Mouse (Mus musculus) E14TG2a.4 (cell line): ENCODE measurements around the gene Mmp23.
"Not testable (repeated sequence)": the region's sequence is repeated elsewhere in the genome, so short reads cannot be mapped to it uniquely, and the experiment has no call there.

Experiments used
- H3K27me3 ChIP-seq: 2 replicates; pipeline ENCODE4 v1.6.1; 2014; ENCODE audit warnings: low read length, control low read depth; ENCODE audit not compliant: insufficient read depth
- H3K36me3 ChIP-seq: 2 replicates; pipeline ENCODE4 v1.6.1; 2014; ENCODE audit warnings: low read length, control low read depth; ENCODE audit not compliant: insufficient read depth
- H3K4me1 ChIP-seq: replicated peaks from 2 replicates; pipeline ENCODE4 v1.6.1; 2014; ENCODE audit warnings: low read depth, low read length, control low read depth
- H3K4me3 ChIP-seq: replicated peaks from 2 replicates; pipeline ENCODE4 v1.5.1; 2014; ENCODE audit warnings: mild to moderate bottlenecking, low read length
- H3K9me3 ChIP-seq: 2 replicates; pipeline ENCODE4 v1.6.1; 2014; ENCODE audit warnings: low read length, control low read depth
- CTCF ChIP-seq: conservative IDR thresholded peaks from 2 replicates; pipeline ENCODE4 v1.5.1; 2014; ENCODE audit warnings: low read length
- NANOG ChIP-seq: IDR thresholded peaks from 2 replicates; pipeline ENCODE4 v1.6.1; 2014; ENCODE audit warnings: borderline replicate concordance, low read length, mixed read lengths
- POU5F1 ChIP-seq: IDR thresholded peaks from 2 replicates; pipeline ENCODE4 v1.6.1; 2014; ENCODE audit warnings: low read length, borderline replicate concordance

Mmp23 gene

DNA sequence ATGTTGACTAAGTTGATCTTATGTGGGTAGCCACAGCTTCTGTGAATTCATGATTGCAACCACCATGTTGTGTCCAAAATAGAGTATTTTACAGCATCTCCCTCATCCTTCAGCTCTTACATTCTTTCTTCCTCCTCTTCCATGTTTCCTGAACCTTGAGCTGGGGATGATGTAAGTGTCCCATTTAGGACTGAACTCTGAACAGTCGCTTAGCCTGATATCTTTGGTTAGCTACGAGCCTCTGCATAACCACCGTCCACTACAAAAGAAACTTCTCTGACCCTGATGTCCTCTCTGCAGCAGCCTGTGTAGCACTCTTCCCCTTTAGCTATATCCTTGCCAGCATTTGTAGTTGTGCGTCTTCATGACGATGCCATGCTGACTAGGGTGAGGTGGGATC is 7.5 kb downstream of the Mmp23 start:
- TF ChIP-seq CTCF (no peak), POU5F1 (no peak), NANOG (no peak)
- H3K27me3 ChIP-seq: no peaks in the 10 kb centered on the region
- H3K36me3 ChIP-seq: peaks cover 95% of the 10 kb centered on the region
- H3K4me3 ChIP-seq: no peak overlapping the region
- H3K4me1 ChIP-seq: peaks cover 21% of the 10 kb centered on the region
- no peaks in the 10 kb centered on the region for H3K9me3 ChIP-seq

DNA sequence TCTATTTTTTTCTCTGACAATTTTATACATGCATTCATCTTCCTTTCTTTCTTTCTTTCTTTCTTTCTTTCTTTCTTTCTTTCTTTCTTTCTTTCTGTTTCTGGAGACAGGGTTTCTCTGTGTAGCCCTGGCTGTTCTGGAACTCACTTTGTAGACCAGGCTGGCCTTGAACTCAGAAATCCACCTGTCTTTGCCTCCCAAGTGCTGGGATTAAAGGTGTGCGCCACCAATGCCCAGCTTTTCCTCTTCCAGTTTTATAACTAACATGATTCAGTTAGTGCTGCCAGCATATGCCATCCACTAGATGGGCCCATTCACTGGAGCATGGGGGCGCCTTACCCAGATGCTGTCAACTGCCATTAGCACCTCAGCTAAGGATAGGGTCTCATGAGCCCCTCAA is 7.9 kb downstream of the Mmp23 start, which contains the start of gene Gm10563:
TSS of gene Gm10563 (minus strand) at position 101 of the 400 bp plus-strand sequence.
- H3K4me1 ChIP-seq: peaks cover 17% of the 10 kb centered on the region
- H3K4me3 ChIP-seq, H3K9me3 ChIP-seq, H3K27me3 ChIP-seq: not testable (repeated sequence)
- peaks cover 95% of the 10 kb centered on the region for H3K36me3 ChIP-seq

DNA sequence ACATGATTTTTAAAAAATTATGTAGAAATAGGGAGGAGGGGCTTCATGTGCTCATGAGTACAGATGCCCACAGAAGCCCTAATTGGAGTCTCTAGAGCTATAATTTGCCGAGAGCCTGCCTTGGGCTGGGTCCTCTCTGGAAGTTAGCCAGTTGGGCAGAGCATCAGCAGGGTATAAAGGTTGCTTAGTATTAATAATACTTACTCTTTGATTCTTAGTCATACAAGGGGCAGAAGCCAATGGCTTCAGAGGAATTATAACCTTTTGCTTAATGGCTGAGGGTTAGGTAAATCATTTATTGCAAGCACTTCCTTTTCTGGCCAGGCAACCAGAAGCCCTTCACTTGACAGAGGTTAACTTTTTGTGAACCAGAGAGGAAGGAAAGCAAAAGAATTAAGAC is 9.7 kb downstream of the Mmp23 start:
- H3K36me3 ChIP-seq: peaks cover 94% of the 10 kb centered on the region
- TF ChIP-seq POU5F1 (no peak), CTCF (0 out of 2 replicates have a peak, but pooled peaks have one; percentile 3), NANOG (no peak)
- H3K9me3 ChIP-seq: no peaks in the 10 kb centered on the region
- no peaks in the 10 kb centered on the region for H3K27me3 ChIP-seq
- H3K4me3 ChIP-seq: no peak overlapping the region
- peaks cover 11% of the 10 kb centered on the region for H3K4me1 ChIP-seq

DNA sequence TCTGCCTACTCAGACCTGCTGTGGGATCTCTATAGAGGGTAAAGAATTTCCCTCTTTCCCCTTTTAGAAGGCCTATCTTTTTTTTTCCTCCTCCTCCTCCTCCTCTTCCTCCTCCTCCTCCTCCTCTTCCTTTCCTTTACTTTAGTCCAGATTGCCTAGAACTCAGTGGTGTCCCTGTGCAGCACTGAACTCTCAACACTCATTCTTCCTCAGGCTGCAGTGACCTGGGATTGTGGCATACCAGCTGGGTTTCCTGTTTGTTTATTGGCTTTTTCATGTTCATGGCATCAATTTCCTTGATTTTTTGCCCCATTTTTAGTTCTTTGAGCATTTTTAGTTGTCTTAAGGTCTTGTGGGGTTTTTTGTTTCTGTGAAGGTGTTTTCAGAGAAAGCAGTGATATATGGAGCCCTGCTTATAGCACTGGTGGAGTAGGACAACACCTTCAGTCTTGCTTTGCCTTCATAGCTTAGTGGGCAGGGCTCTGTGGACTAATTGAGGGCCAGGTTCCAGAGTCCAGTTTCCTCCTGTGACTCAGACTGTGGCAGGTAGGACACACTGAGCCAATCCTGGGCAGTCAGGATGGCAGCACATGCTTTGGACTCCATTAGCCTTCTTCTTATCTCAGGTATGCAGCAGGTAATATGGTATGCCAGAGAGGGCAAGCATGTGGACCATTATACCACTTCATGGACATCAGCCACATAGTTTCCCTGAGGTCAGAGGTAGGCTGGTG is 17.3 kb downstream of the Mmp23 start:
- no peaks in the 10 kb centered on the region for H3K27me3 ChIP-seq
- H3K36me3 ChIP-seq: peaks cover 98% of the 10 kb centered on the region
- peaks cover 17% of the 10 kb centered on the region for H3K4me1 ChIP-seq
- TF ChIP-seq NANOG (no peak), POU5F1 (no peak), CTCF (no peak)
- no peak overlapping the region for H3K4me3 ChIP-seq
- no peaks in the 10 kb centered on the region for H3K9me3 ChIP-seq

DNA sequence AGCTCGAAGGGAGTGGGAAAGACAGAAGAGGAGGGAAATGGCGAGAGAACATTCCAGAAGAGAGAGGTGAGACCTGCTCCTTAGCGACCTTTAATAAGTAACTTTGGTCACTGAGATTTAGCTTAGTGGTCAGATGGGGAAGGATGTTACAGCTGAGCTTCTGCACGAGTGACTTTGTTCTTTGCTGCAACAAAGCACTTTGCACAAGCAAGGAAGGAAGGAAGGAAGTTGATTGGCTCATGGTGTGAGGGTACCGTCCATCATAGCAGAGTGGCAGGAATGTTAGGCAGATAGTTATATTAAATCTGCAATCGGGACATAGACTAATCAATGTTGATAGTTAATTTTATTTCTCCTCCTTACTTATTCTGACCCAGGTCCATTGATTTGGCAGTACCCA is 22.9 kb downstream of the Mmp23 start:
- H3K36me3 ChIP-seq: peaks cover 87% of the 10 kb centered on the region
- peaks cover 23% of the 10 kb centered on the region for H3K4me1 ChIP-seq
- no peak overlapping the region for H3K4me3 ChIP-seq
- no peaks in the 10 kb centered on the region for H3K9me3 ChIP-seq
- H3K27me3 ChIP-seq: no peaks in the 10 kb centered on the region
- TF ChIP-seq NANOG: no peak
- no peak for TF ChIP-seq POU5F1
- TF ChIP-seq CTCF: no peak

DNA sequence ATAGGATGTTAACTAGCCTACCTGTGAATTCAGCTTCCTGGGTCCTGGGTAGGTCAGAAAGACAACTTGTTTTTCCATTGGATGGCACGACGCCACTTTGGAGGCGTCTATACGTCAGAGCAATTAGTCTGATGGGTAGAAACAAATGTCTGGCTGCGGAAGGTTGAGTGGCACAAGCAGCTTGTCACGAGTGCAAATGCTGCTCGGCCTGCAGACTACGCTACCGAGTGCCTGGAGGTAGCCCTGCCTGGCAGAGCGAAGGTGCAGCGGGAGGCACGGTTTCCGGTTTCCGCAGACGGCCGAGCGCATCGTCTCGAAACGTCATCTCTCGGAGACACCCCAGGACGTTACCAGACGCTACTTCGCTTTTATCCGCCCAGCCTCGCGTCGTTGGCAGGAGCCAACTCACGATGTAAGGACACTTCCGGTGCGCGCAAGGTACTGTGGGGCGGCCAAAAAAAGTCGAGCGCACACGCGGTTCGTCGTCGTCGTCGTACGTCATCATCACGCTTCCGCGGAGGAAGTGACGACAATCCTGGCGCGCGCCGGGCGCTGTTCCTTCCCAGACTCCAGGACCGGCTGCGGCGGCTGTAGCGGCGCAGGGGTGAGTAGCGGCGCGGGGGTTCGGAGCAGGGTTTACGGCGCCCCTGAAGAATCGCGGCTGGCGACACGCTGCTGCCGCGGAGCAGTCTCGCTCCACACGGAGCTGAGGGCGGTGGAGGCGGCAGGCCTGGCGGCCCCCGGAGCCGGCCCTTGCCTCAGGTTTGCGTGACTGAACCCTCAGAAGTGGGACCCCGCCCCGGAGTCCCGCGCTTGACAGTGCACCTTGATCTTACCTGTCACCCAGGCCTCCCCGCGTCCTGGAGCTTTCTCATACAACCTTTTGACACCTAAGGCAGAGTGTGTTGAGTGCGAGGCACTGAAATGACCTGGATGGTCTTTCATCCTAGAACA is 28.6 kb downstream of the Mmp23 start, which contains the start of gene Cdk11b:
TSS of gene Cdk11b (plus strand) at position 517 of the 954 bp plus-strand sequence.
- peaks cover 16% of the 10 kb centered on the region for H3K4me1 ChIP-seq
- no peaks in the 10 kb centered on the region for H3K27me3 ChIP-seq
- peaks cover 65% of the 10 kb centered on the region for H3K36me3 ChIP-seq
- H3K9me3 ChIP-seq: no peaks in the 10 kb centered on the region
- peak within 1 kb of the TSS; percentile 99 for H3K4me3 ChIP-seq
- TF ChIP-seq NANOG: no peak
- no peak for TF ChIP-seq CTCF
- no peak for TF ChIP-seq POU5F1

DNA sequence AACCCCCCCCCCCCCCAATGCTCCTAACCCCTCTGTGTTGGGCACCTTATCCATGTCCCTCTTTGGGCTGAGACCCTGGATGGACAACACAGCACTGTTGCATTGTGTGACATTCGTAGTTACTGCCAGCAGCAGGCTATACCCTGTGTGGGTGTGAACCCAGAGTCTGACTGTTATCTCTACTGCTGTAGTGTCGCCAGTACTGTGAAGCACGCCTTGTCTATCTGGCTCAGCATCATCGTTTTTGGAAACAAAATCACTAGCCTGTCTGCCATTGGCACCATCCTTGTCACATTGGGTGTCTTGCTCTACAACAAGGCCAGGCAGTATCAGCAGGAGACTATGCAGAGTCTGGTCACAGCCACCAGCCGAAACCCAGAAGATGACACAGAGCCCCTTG is 34.9 kb downstream of the Mmp23 start:
- Histone ChIP-seq H3K27me3 (no peaks in the 10 kb centered on the region), H3K36me3 (peaks cover 90% of the 10 kb centered on the region), H3K4me1 (peaks cover 2% of the 10 kb centered on the region), H3K4me3 (no peak overlapping the region), H3K9me3 (no peaks in the 10 kb centered on the region)
- TF ChIP-seq CTCF (no peak), NANOG (no peak), POU5F1 (no peak)

DNA sequence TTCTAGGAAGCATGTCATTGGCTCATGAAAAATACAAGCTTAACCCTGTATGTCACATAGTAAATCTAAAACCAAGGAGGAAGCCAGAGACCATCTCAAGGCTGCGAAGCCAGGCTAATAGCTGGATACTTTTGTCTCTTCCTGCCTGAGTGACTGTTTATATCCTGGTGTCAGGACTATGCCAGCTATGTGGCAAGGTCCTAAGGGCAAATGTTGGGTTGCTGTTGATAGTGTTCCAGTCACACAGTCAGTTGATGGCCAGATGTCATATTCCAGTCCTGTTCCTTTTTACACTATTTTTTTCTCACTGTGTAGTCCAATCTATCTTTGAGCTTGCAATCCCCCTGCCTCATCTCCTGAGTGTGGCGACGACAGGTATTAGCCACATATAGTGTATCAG is 39.9 kb downstream of the Mmp23 start:
- TF ChIP-seq CTCF (no peak), NANOG (no peak), POU5F1 (no peak)
- H3K4me3 ChIP-seq: no peak overlapping the region
- no peaks in the 10 kb centered on the region for H3K9me3 ChIP-seq
- no peaks in the 10 kb centered on the region for H3K4me1 ChIP-seq
- H3K27me3 ChIP-seq: no peaks in the 10 kb centered on the region
- H3K36me3 ChIP-seq: peaks cover 95% of the 10 kb centered on the region
